ENCODE assay signal across 9 mouse cellular contexts in genomic region chr12:26356191-26356590, GRCm38 (mm10). TPM values are rescaled to one million over a fixed set of nuclear protein-coding genes. Genes with fewer than 3 reads are reported as not detected.
DNase-seq lines count a peak whose midpoint lies in the region; ATAC-seq and TF ChIP-seq lines count a peak whose summit lies in the region.
"Had no signal": no experiment of that assay in that cellular context is flagged by ENCODE, and none has a peak within 500 bp of the region (broad histone marks: within the 10 kb centered on the region; RNA-seq: fewer than 3 reads in every experiment).

No protein-coding gene starts in this region.

- peak; percentile 96 for TF ChIP-seq EP300 in heart, adult 2 months (IDR thresholded peaks at IDR 0.05; ENCODE audit: insufficient read depth, low read depth, low read length)

- DNase-seq in heart, adult 2 months = peak; percentile 72 to 84
- DNase-seq in adrenal gland, postnatal 10 days = peak; percentile 67
- peak; percentile 80 to 82 for DNase-seq in heart, postnatal 10 days
- no peak for DNase-seq in thymus, postnatal 25 days
- no peak for DNase-seq in cerebellum, adult 11 months

- H3K36me3 ChIP-seq in heart, adult 2 months (ENCODE audit: control insufficient read depth, insufficient read depth, low read length) = peaks cover 11% of the 10 kb centered on the region
- no peaks in the 10 kb centered on the region for H3K36me3 ChIP-seq in heart, embryonic 11.5 days (ENCODE audit: control insufficient read depth, insufficient read depth, low read length)
- H3K36me3 ChIP-seq in lung, embryonic 16.5 days (ENCODE audit: control insufficient read depth, insufficient read depth, low read length) = no peaks in the 10 kb centered on the region

- TF ChIP-seq POLR2A in heart, adult 2 months (IDR thresholded peaks at IDR 0.05; ENCODE audit: insufficient read depth, low read depth, low read length) = no peak

- no peaks in the 10 kb centered on the region for H3K27me3 ChIP-seq in heart, adult 2 months (ENCODE audit: control insufficient read depth, insufficient read depth, low read length)
- H3K27me3 ChIP-seq in heart, embryonic 11.5 days (ENCODE audit: control insufficient read depth, insufficient read depth, low read length) = no peaks in the 10 kb centered on the region
- H3K27me3 ChIP-seq in lung, embryonic 16.5 days (ENCODE audit: control insufficient read depth, insufficient read depth, low read depth, low read length) = no peaks in the 10 kb centered on the region

- H3K27ac ChIP-seq in heart, adult 2 months = peak overlapping the region; percentile 78
- no peak overlapping the region for H3K27ac ChIP-seq in heart, embryonic 11.5 days (ENCODE audit: low read depth, low read length)
- H3K27ac ChIP-seq in lung, embryonic 16.5 days (ENCODE audit: low read length) = no peak overlapping the region; the same call in 1 of the 2 replicates
- H3K27ac ChIP-seq: left cerebral cortex, adult 2 months had no signal

- no peaks in the 10 kb centered on the region for H3K9me3 ChIP-seq in heart, embryonic 11.5 days (replicated peaks; ENCODE audit: control insufficient read depth, low read length)
- H3K9me3 ChIP-seq in lung, embryonic 16.5 days (ENCODE audit: control insufficient read depth, low read length) = no peaks in the 10 kb centered on the region

- no peak overlapping the region for H3K9ac ChIP-seq in heart, adult 2 months (ENCODE audit: low read depth, low read length)
- H3K9ac ChIP-seq in heart, embryonic 11.5 days (ENCODE audit: low read depth, low read length) = no peak overlapping the region
- H3K9ac ChIP-seq in lung, embryonic 16.5 days (ENCODE audit: low read length) = no peak overlapping the region

- H3K79me2 ChIP-seq in heart, adult 2 months (replicated peaks; ENCODE audit: control insufficient read depth, insufficient read depth, low read length) = no peaks in the 10 kb centered on the region

- intact Hi-C loops in heart, adult 2 months (cut with DNase I) = loop anchor here (1.0 to 5.0 kb wide), 3 partner anchors 45 to 101 kb away; partner anchors contain the start of genes Rnf144a and Rsad2
- intact Hi-C loops in heart, postnatal 10 days (cut with DNase I) = loop anchor here (2.0 kb wide), 1 partner anchor 59 kb away; the partner anchor contains the start of gene Rnf144a

- 26% methylated on average over 7 of the region's 7 CpGs for WGBS in heart, adult 2 months
- 54% methylated on average over 7 of the region's 7 CpGs for WGBS in heart, embryonic 11.5 days (ENCODE audit: insufficient replicate concordance)
- 43% methylated on average over 7 of the region's 7 CpGs for WGBS in lung, embryonic 16.5 days

- no peak overlapping the region for H3K4me2 ChIP-seq in heart, embryonic 11.5 days
- H3K4me2 ChIP-seq in lung, embryonic 16.5 days (ENCODE audit: low read depth, low read length) = no peak overlapping the region

- H3K4me1 ChIP-seq in heart, adult 2 months (ENCODE audit: control insufficient read depth, insufficient read depth, low read length) = peaks cover 21% of the 10 kb centered on the region
- 0 out of 2 replicates have a peak, but pooled peaks cover 3% of the 10 kb centered on the region for H3K4me1 ChIP-seq in heart, embryonic 11.5 days (ENCODE audit: control insufficient read depth, insufficient read depth, low read length)
- H3K4me1 ChIP-seq in lung, embryonic 16.5 days (replicated peaks; ENCODE audit: control insufficient read depth, insufficient read depth, low read length) = peaks cover 18% of the 10 kb centered on the region

- TF ChIP-seq CTCF in heart, adult 2 months (IDR thresholded peaks at IDR 0.05) = no peak

- no peak overlapping the region for H3K4me3 ChIP-seq in heart, adult 2 months
- no peak overlapping the region for H3K4me3 ChIP-seq in heart, embryonic 11.5 days (ENCODE audit: low read depth, low read length)
- no peak overlapping the region for H3K4me3 ChIP-seq in lung, embryonic 16.5 days (ENCODE audit: low read length)
- H3K4me3 ChIP-seq: left cerebral cortex, adult 2 months had no signal

- ATAC-seq in heart, embryonic 11.5 days (replicated peaks; ENCODE audit: insufficient number of reproducible peaks, low FRiP score, low TSS enrichment) = no peak
- peak; percentile 63 for ATAC-seq in lung, embryonic 16.5 days (ENCODE audit: low read depth)
- ATAC-seq in granulocyte monocyte progenitor cell, adult 5-6 weeks (replicated peaks; ENCODE audit: poor library complexity, severe bottlenecking) = no peak

RNA-seq across cellular contexts. Expression of gene Rnf144a, which starts 58.9 kb away (rescaled TPM):
- total RNA-seq in heart, adult 2 months (2021) = 10 to 100 TPM; 12.7 to 13.4 TPM
- 11.5 and 17.2 TPM in 2 replicates for polyA plus RNA-seq in heart, adult 2 months (2012; rRNA removed)
- 4.6 and 7.4 TPM in 2 replicates for polyA plus RNA-seq in heart, embryonic 11.5 days (2014; fragmentation: Nextera tagmentation; extraction: Ambion mirVana)
- total RNA-seq in adrenal gland, postnatal 10 days (2021) = 10 to 100 TPM; 32.3 to 48.8 TPM
- total RNA-seq in heart, postnatal 10 days (2021) = 10 to 100 TPM; 42.4 to 54.3 TPM
- polyA plus RNA-seq in lung, embryonic 16.5 days (2015; fragmentation: Nextera tagmentation; extraction: Ambion mirVana) = 49.5 and 51.3 TPM in 2 replicates
- 26.1 and 33.5 TPM in 2 replicates for total RNA-seq in granulocyte monocyte progenitor cell, adult 5-6 weeks (2014; fragmentation: Nextera tagmentation)
- total RNA-seq in granulocyte monocyte progenitor cell, adult 5-6 weeks (2017) = 13.5 and 13.6 TPM in 2 replicates

Comparison
In these comparisons a context has a peak if more than half of its experiments do, and no peak if none do; other contexts are left out.
1. DNase-seq: peak in heart, adult 2 months (2 of 2), adrenal gland, postnatal 10 days (single experiment) and heart, postnatal 10 days (2 of 2); none in thymus, postnatal 25 days (single experiment) and cerebellum, adult 11 months (single experiment).